Mouse (Mus musculus): ENCODE data around the gene Adra2b.

- TF ChIP-seq CTCF (IDR thresholded peaks at IDR 0.05; ENCODE audit: borderline replicate concordance, insufficient read depth, low read depth, low read length) (no peak), POLR2A (IDR thresholded peaks at IDR 0.05; ENCODE audit: borderline replicate concordance, insufficient read depth, low read length) (no peak)
These were observed 15.1 kb downstream of the Adra2b start for GRCm38 (mm10) chr2:127377942-127378610.

Data from cerebellum, adult 2 months (tissue).